Mouse (Mus musculus) C2C12 (cell line): ENCODE data around the gene Nobox. TPM values are rescaled to one million over a fixed set of nuclear protein-coding genes. Genes with fewer than 3 reads are reported as not detected.

Experiments used
- H3K27me3 ChIP-seq: one replicate; pipeline ENCODE4 v1.6.1; 2011; ENCODE audit not compliant: control insufficient read depth, insufficient read depth, insufficient read length
- H3K36me3 ChIP-seq: one replicate; pipeline ENCODE4 v1.6.1; 2011; ENCODE audit not compliant: control insufficient read depth, insufficient read depth
- H3K4me3 ChIP-seq: one replicate; pipeline ENCODE4 v1.5.1; 2011; ENCODE audit warnings: mild to moderate bottlenecking, control low read depth; ENCODE audit not compliant: poor library complexity, insufficient read depth, severe bottlenecking
- H3K79me2 ChIP-seq: one replicate; pipeline ENCODE4 v1.6.1; 2011; ENCODE audit not compliant: control insufficient read depth, insufficient read depth
- H3K79me3 ChIP-seq: one replicate; pipeline ENCODE4 v1.6.1; 2011; ENCODE audit warnings: low read depth, control low read depth
- H3ac ChIP-seq: one replicate; pipeline ENCODE3; 2011; ENCODE audit warnings: low read depth; ENCODE audit not compliant: control insufficient read depth, insufficient read length
- CEBPB ChIP-seq: IDR thresholded peaks from one replicate; pipeline ENCODE4 v1.6.1; 2011; ENCODE audit warnings: low read depth, mild to moderate bottlenecking, control low read depth, moderate library complexity
- CTCF ChIP-seq: IDR thresholded peaks from one replicate; pipeline ENCODE4 v1.5.1; 2011; ENCODE audit not compliant: control insufficient read depth, insufficient read depth, insufficient read length
- FOSL1 ChIP-seq: IDR thresholded peaks from one replicate; pipeline ENCODE4 v1.8.0; 2011; ENCODE audit warnings: mild to moderate bottlenecking, low read length; ENCODE audit not compliant: poor library complexity, insufficient read depth, severe bottlenecking
- MAX ChIP-seq: IDR thresholded peaks from one replicate; pipeline ENCODE4 v1.6.1; 2011; ENCODE audit warnings: mild to moderate bottlenecking, control low read depth
- MYOD1 ChIP-seq: IDR thresholded peaks from one replicate; pipeline ENCODE4 v1.6.1; 2011; ENCODE audit warnings: low read depth; ENCODE audit not compliant: control insufficient read depth, insufficient read length
- MYOG ChIP-seq: IDR thresholded peaks from one replicate; pipeline ENCODE4 v1.6.1; 2011; ENCODE audit not compliant: control insufficient read depth, insufficient read length; ENCODE audit errors: extremely low read depth
- USF1 ChIP-seq: IDR thresholded peaks from one replicate; pipeline ENCODE4 v1.6.1; 2011; ENCODE audit warnings: low read depth, mild to moderate bottlenecking, control low read depth, moderate library complexity
- polyA plus RNA-seq: library from polyadenylated mRNA; unstranded; fragments of >200 nt; fragmentation: generic; extraction: Trizol; gene quantifications from one replicate; pipeline ENCODE4 v1.2.1, GENCODE M21; 2012; ENCODE audit warnings: missing spikeins

Gene Nobox
- polyA plus RNA-seq, 1 experiment, result not detected

GRCm38 (mm10) chr6:43312546-43312945, 3.2 kb upstream of the Nobox start:
- Histone ChIP-seq H3ac (no peak overlapping the region), H3K27me3 (no peaks in the 10 kb centered on the region), H3K79me2 (no peaks in the 10 kb centered on the region), H3K4me3 (no peak overlapping the region), H3K79me3 (no peaks in the 10 kb centered on the region), H3K36me3 (no peaks in the 10 kb centered on the region)
- TF ChIP-seq CEBPB, result no peak
- no peak for TF ChIP-seq FOSL1
- no peak for TF ChIP-seq USF1
- TF ChIP-seq CTCF, result no peak
- no peak for TF ChIP-seq MAX
- no peak for TF ChIP-seq MYOD1
- no peak for TF ChIP-seq MYOG

DNA sequence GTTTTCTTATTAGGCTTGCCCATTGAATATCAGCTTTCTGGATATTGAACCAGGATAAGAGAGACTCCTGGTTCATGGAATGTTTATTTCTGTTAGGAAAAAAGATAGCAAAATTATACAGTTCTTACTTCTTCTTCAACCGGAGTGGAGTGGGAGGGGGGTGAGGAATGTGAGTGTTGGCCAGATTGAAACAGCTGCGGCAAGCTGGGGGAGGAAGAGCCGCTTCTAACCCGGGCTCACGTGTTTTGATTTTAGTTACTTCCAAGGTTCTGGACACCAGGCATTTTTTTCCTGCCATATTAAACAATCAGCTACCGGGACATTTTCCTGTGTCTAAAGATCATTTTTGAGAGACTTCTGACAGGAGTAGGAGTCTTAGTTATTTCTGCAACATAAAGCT, 717 bp upstream of the Nobox start:
- H3K79me2 ChIP-seq, result no peaks in the 10 kb centered on the region
- H3K36me3 ChIP-seq, result no peaks in the 10 kb centered on the region
- H3K27me3 ChIP-seq, result no peaks in the 10 kb centered on the region
- no peak overlapping the region for H3K4me3 ChIP-seq
- no peaks in the 10 kb centered on the region for H3K79me3 ChIP-seq
- TF ChIP-seq USF1 (no peak), MYOD1 (no peak), CTCF (no peak), FOSL1 (no peak), MYOG (no peak), MAX (no peak), CEBPB (no peak)
- H3ac ChIP-seq, result no peak overlapping the region

DNA sequence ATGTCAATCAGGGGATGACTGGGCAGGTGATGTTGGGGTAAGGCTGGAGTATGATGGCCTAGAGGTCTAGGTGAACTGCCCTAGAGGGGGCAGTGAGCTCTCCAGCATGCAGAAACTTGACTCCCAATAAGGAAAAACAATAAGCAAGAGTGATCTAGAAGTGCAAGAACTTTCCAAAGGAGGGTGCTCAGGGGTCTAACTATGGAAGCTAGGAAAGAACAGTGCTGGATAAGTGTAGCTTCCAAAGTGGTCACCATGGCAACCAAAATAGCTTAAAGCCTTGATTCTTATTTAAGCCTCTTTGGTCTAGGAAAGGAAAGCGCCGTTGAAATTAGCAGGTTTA, 11.9 kb downstream of the Nobox start:
- Histone ChIP-seq H3ac (no peak overlapping the region), H3K27me3 (no peaks in the 10 kb centered on the region), H3K36me3 (no peaks in the 10 kb centered on the region), H3K4me3 (no peak overlapping the region), H3K79me3 (no peaks in the 10 kb centered on the region), H3K79me2 (no peaks in the 10 kb centered on the region)
- TF ChIP-seq MYOG (no peak), MYOD1 (no peak)

GRCm38 (mm10) chr6:43296798-43297507, 12.4 kb downstream of the Nobox start:
- no peaks in the 10 kb centered on the region for H3K36me3 ChIP-seq

GRCm38 (mm10) chr6:43295908-43296307, 13.4 kb downstream of the Nobox start:
- TF ChIP-seq MYOD1 (no peak), USF1 (no peak), MAX (no peak), MYOG (no peak), FOSL1 (no peak), CTCF (no peak), CEBPB (no peak)
- Histone ChIP-seq H3K79me2 (no peaks in the 10 kb centered on the region), H3K79me3 (no peaks in the 10 kb centered on the region), H3ac (no peak overlapping the region), H3K4me3 (no peak overlapping the region), H3K36me3 (no peaks in the 10 kb centered on the region), H3K27me3 (no peaks in the 10 kb centered on the region)

More at GRCm38 (mm10) chr6:43296798-43297507, 12.4 kb downstream of the Nobox start:
- no peaks in the 10 kb centered on the region for H3K27me3 ChIP-seq
- no peak overlapping the region for H3K4me3 ChIP-seq
- TF ChIP-seq FOSL1 (no peak), CTCF (no peak), MYOD1 (no peak), MAX (no peak), MYOG (no peak), USF1 (no peak), CEBPB (no peak)
- H3K79me3 ChIP-seq, result no peaks in the 10 kb centered on the region
- no peaks in the 10 kb centered on the region for H3K79me2 ChIP-seq
- no peak overlapping the region for H3ac ChIP-seq

DNA sequence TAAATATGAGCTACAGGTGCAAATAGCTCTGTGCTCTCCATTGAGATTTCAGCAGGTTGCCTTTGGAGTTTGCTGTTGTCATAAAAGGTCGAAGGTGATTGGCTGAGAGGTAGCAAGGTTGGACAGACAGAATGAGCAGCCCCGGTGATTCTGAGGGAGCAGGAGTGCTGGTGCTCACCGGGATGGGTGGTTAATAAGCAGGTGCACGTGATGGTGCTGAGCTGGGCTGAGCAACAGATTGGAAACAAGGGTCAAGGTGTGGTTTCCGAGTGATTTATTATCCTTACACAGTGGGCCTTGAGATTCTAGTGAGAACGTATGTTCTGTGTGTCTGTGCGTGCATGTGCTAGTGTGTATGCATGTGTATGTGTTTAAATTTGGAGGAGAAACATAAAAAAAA, 16.2 kb downstream of the Nobox start:
- no peaks in the 10 kb centered on the region for H3K79me2 ChIP-seq
- TF ChIP-seq FOSL1, result no peak
- TF ChIP-seq CEBPB, result no peak
- TF ChIP-seq MAX, result no peak
- no peak for TF ChIP-seq CTCF
- TF ChIP-seq USF1, result no peak
- TF ChIP-seq MYOG, result no peak
- no peak for TF ChIP-seq MYOD1
- H3K4me3 ChIP-seq, result no peak overlapping the region
- H3K36me3 ChIP-seq, result peaks cover 13% of the 10 kb centered on the region
- H3K27me3 ChIP-seq, result no peaks in the 10 kb centered on the region
- H3ac ChIP-seq, result no peak overlapping the region
- H3K79me3 ChIP-seq, result no peaks in the 10 kb centered on the region
